Mouse (Mus musculus) C2C12 (cell line): ENCODE data around the gene Olfr522.

Experiments used
- CEBPB ChIP-seq: IDR thresholded peaks from one replicate; pipeline ENCODE4 v1.6.1; 2011; ENCODE audit warnings: low read depth, mild to moderate bottlenecking, control low read depth, moderate library complexity
- CTCF ChIP-seq: IDR thresholded peaks from one replicate; pipeline ENCODE4 v1.5.1; 2011; ENCODE audit not compliant: control insufficient read depth, insufficient read depth, insufficient read length
- MAX ChIP-seq: IDR thresholded peaks from one replicate; pipeline ENCODE4 v1.6.1; 2011; ENCODE audit warnings: mild to moderate bottlenecking, control low read depth

DNA sequence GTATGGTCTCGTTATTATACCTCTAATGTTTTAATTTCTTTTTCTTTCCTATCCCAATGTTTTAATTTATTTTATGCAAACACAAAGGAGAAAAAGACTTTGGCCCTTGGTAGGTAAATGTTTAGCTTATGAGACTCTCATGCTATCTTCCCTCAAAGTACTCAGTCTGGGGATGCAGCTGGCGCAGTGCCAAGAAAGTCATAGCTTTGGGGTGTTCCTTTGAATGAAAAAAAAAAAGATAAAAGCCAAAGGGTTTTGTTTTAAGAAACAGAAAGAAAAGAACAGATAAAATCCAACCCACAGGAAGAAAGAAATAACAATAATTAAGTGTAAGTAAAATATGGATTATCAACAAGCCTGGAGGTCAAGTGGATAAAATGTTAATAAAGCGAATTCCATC, 44.1 kb upstream of the Olfr522 start:
- TF ChIP-seq CTCF (no peak), CEBPB (no peak), MAX (no peak)
